Mouse (Mus musculus): Measurements from ENCODE around the gene Tmprss11f.
"Not testable (repeated sequence)": the region's sequence is repeated elsewhere in the genome, so short reads cannot be mapped to it uniquely, and the experiment has no call there.

Tmprss11f gene

DNA sequence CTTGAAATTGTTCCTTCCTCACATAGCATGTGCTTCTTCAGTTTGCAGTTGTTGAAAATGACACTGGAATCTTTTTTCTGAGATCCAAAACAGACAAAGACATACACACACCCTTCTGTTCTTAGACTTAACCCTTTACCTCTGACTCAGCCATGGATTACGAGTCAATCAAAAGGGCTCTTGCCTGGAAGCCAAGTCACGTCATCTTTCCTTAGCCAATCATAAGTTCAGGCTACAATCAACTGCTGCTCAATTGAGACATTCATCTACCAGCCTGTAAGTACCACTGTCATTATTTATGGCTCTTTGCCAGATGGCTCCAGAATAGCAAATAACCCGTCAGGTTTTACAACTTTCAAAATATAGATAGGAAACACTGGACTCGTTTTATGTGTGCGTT lies at the start of gene Tmprss11f:
TSS of gene Tmprss11f (minus strand) at position 101 of the 400 bp plus-strand sequence.
- DNase-seq (ENCODE audit: inconsistent ontology term), result no peak

DNA sequence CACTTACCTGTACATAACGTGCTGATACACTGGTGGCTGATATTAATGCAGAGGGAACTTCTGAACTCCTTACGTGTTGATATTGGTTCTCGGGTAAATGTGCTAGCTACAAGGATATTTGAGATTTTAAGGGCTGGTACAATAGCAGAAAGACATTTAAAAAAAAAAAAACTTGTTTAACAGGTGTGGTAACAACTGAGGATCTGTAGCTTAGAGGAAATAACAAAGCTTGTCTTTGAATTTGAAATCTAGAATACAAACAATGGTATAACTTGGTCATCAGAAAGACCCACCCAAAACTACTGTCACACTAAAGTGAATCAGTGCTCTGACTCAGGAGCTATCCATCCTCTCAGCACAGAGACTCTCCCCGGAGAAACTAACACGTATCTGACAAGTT lies 44.0 kb upstream of the Tmprss11f start, which contains the start of gene Tmprss11b:
TSS of gene Tmprss11b (minus strand) at position 101 of the 400 bp plus-strand sequence.
- DNase-seq (ENCODE audit: inconsistent ontology term), result no peak

DNA sequence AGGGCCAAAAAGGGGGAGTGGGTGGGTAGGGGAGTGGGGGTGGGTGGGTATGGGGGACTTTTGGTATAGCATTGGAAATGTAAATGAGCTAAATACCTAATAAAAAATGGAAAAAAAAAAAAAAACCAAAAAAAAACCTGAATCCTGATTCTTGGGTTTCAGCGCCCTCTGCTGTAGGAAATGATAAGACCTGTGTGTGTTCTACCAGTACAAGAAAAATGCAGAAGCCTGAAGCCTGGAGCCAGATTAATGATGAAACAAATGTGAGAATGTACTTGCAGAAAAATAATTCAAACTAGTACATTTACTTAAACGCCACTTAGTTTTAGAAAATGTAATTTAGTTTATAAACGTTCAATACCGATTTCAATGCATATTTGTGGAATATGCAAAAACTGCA lies 17.0 kb upstream of the Tmprss11f start:
- DNase-seq (ENCODE audit: inconsistent ontology term), result peak; percentile 22

DNA sequence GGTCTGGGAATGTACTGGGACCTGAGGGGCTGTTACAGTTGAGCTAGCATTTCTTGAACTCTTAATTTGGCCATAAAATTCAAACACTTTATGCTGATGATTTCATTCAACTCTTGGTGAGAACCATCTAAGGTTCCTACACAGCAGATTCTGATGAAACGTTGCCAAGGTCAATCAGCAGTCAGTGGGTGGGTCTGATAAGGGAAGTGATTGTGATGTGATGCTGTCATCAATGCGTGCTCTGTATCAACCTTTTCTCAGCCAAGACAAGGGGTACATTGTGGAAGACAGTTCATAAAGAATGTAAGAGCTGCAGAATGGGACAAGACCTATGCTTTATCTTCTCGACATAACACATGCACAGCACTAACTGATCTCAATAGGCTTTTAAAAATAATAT lies 8.6 kb upstream of the Tmprss11f start:
- DNase-seq (ENCODE audit: inconsistent ontology term), result no peak

DNA sequence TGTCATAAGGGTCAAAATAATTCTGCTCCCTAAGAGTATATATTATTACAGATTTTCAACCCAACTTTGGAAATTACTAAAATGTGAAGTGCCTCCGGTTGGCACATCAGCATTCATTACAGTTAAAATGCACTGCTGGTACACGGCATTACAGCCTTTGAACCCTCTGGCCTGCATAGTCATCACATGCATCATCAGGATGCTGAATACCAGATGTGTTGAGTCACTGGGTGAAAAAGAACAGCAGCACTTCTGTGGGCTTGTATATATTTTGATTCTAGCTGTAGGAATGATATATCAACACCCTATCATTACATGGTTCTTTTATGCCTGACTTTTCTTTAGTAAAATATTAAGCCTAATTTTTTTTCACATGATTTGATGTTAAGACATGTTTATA lies 1.5 kb downstream of the Tmprss11f start:
- DNase-seq (ENCODE audit: inconsistent ontology term), result peak; percentile 63

DNA sequence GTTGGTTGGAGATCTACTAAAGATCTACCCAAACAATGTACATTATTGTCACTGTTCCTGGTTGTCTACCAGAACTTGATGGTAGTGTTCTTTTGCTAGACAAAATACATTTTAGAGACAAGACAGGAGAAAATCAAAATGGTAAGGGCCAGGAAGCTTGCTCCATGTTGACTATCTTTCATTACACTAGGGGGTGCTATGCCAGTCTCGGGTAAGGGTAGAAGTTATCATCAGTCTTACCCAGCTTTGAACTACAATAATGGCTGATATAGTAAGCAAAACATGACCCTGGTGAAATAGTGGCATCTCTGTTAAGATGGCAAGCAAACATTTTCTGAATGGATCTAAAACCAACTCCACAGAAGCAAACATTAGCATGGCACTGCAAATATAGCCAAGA lies 10.4 kb downstream of the Tmprss11f start:
- DNase-seq (ENCODE audit: inconsistent ontology term), result no peak

DNA sequence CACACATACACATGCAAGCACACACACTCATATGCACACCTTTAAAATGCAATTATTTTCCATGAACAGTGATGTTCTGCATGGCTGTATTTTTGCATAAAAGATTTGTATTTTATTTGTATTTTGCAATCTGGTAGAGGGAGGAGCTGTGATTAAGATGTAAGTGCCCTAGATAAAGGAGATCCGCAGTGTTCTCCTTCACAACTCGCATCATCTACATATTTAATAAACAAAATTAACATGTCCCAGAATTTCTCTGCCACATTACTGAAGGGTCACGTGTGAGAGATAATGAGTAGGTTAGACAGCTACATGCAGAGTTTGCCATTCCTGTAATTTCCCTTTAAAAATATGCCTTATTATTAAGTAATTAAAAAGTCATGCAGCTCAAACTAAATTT lies 46.3 kb downstream of the Tmprss11f start:
- DNase-seq (ENCODE audit: inconsistent ontology term), result no peak

DNA sequence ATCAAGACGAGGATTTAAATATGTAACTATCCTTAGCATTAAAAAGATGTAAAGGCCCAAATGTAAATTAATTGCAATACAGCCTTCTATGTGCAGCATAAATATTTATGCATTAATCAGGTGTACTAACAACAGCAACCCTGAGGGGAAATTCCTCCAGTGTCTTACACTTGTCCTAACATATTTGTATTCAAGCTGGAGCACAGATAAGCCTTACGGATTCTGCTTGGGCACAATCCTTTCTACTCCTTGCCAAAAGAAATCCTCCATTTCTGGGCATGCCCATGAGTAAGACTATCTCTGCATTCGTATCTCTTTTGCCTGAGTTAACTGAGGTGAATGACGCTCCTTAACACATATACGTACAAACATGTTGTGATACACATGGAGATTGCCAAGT lies 49.6 kb downstream of the Tmprss11f start:
- no peak for DNase-seq (ENCODE audit: inconsistent ontology term)

DNA sequence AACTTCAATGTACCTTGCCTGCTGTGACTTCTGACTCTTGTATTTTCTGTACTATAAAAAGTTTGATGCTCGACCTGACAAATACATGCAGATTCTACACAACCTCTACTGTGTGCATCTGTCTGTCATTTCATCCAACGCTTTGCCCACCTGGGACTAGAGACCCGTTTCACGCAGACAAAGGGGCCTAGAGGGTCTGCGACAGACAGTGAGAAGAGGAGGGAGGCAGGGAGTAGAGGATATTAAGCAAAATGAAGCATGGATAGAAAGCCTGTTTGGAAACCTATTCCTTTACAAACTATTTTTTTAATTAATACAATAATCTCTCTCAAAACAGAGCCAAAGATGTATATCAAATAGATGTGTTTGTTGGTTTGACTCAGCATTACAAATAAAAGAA lies 50.2 kb downstream of the Tmprss11f start:
- DNase-seq (ENCODE audit: inconsistent ontology term), result no peak

DNA sequence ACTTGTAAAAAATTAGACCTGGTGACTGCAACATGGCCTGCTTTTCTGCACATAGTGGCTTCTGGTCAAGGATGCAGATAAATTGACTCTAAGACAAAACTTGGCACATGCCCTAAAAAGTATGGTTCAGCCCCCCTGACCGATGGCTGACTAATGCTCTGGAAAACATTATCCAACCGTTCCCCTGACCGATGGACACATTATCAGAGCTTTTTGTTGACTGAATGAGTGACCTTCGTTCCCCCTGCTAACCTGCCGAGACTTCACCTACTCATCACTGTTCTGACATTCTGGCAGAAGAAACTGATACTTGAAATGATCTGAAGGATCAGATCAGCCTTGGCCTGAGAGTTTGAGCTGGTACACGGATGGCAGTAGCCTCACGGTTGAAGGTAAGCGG lies 53.5 kb downstream of the Tmprss11f start:
- not testable (repeated sequence) for DNase-seq (ENCODE audit: inconsistent ontology term)

DNA sequence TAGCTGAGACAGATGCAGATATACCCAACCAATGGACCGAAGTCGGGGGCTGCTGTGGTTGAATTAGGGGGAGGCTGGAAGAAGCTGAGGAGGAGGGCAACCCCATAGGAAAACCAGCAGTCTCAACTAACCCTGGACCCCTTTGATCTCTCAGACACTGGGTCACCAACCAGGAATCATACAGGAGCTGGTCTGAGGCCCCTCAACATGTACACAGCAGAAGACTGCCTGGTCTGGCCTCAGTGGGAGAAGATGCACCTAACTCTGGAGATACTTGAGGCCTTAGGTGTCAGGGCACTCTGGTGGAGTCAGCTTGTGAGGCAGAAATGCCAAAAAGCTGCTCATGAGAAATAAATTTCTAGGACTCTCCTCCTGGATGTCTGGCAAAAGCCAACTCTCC lies 85.5 kb downstream of the Tmprss11f start:
- DNase-seq (ENCODE audit: inconsistent ontology term), result no peak

DNA sequence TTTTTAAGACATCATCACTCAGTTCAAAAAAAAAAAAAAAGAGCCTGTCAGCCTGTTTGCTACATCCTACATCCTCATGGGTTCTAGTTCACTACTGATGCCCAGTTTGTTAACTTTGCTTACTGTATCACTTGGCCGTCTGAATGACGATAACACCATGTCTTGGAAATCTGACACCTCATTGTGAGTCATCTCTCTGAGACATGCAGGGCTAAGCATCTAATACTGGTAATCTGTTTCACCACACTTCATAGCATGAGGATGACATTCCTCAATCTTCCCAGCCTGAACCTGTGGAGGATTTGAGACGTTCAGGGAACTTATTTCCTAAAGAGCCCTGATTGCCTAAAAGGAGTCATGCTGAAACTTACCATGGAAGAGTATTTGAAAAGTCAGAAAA lies 91.6 kb downstream of the Tmprss11f start:
- peak; percentile 19 for DNase-seq (ENCODE audit: inconsistent ontology term)

DNA sequence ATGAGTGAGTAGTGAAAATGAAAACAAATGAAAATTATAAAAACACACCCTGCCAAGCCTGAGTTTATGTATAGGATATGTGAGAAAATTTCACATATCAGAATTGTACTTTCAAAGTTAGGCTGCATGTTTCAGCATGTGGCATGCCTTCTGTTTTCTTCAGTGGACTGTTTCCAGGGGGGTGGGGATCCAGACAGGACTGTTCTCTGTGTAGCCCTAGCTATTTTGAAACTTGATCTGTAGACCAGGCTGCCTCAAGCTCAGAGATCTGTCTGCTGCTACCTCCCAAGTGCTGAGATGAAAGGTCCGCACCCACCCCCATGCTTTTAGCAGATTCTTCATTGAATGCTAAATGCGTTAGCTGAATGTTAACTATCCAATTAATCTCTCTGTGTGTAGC lies 103.5 kb downstream of the Tmprss11f start:
- no peak for DNase-seq (ENCODE audit: inconsistent ontology term)

DNA sequence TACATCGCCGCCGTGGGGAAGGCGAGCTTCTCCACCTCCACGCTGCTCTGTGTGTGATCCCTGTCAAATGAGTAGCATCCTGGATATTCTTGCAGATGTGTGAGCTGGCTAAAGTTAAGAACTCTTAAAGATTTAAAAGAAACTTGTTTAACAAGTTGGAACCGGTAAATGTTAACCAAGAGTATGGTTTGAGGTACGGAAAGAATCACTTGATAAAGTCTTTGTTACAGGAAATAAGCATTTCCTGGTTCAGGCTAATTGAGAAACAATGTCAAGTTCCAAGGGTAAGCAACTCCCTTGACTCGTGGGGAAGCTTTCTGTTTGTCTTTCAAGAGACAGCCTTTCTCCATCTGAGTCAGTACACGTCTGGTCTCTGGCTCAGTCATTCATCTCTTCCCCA lies 113.7 kb downstream of the Tmprss11f start, which contains the start of gene Tmprss11g:
TSS of gene Tmprss11g (minus strand) at position 101 of the 400 bp plus-strand sequence.
- DNase-seq (ENCODE audit: inconsistent ontology term), result no peak

DNA sequence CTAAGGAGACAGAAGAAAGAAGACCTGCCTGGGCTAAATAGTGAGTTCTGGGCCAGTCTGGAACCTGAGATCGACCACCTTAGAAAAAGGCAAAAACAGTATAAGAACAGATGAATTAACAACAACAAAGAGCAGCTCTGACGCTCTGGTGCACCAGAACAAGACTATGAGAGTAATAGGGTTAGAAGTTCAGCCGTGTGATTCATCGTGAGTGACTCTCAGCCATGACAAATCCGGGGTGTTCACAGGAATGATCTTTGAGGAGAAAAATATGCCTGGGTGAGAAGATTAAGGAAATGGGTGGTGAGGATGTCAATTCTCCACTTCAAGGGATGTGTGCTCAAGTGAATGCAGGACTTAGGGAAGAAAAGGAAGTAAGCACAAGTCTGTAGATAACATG lies 120.7 kb downstream of the Tmprss11f start:
- peak; percentile 88 for DNase-seq (ENCODE audit: inconsistent ontology term)

DNA sequence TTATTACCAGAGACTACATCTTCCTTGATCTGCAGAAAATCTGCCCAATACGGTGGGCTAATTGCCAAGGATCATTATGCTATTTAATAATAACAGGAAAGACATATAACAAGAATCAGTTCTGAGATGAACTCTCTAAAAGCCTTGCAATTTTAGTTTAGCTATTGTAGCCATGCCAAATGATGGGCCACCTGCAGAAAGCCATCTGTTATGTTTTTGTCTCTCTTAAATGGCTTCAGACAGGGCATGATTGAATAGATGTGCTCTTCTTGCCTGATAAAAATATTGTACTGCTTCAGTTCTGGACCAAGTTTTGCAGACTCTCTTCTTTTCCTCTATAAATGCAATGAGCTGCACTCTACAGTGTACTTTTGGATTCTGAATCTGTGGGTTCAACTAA lies 138.8 kb downstream of the Tmprss11f start:
- no peak for DNase-seq (ENCODE audit: inconsistent ontology term)

DNA sequence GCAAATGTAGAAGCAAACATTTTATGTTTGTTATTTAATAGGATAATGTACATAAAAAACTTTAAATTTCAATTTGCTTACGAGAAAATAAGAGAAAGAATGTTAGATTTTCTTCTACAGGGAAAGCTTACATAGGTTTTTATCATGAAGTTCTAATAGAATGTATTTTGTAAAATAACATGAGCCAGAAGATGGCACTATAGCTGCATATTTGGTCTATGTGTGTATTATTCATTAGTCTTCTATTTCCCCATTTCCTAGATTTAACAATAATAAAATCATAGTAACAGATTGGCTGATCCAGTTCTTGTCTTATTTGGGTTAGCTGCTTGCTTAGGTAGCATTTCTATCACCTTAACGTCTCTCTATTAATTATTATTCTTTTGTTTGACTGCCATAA lies 149.7 kb downstream of the Tmprss11f start:
- peak; percentile 28 for DNase-seq (ENCODE audit: inconsistent ontology term)

DNA sequence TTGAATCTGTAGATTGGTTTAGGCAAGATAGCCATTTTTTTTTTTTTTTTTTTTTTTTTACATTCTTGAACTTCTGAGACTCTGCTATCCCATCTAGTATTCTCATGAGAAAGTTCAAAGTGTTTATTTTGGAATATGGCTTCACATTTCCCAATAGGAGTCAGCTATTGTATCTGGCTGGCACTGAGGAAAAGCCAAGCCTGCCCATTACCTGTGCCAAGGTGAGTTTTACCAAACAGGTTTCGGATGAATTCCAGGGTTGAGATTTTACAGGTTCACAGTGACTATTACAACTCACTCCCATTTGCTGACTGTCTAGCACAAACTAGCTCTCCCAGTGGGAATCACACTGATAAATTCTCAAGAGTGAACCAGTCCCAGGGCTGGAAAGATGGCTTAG lies 150.2 kb downstream of the Tmprss11f start:
- DNase-seq (ENCODE audit: inconsistent ontology term), result no peak

DNA sequence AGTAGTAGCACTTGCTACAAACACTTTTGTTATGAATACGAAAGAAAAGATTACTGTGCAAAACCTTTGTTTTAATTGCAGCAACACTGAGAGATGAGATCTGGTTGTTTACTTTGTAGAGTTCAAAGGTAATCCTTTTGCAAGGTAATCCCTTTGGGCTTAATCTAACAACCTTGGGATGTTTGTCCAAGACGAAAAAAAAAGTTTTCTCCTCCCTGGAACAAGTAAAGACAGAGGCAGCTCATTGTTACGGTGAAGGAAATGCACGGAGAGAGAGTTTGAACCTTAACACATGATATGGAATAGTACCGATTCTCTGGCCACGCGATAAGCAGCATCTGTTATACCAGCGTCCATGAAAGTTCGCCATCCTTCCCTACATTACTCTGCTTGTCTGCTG lies 158.4 kb downstream of the Tmprss11f start:
- no peak for DNase-seq (ENCODE audit: inconsistent ontology term)
